Comparison of ENCODE assay signal across 8 mouse cellular contexts in the genomic region with DNA sequence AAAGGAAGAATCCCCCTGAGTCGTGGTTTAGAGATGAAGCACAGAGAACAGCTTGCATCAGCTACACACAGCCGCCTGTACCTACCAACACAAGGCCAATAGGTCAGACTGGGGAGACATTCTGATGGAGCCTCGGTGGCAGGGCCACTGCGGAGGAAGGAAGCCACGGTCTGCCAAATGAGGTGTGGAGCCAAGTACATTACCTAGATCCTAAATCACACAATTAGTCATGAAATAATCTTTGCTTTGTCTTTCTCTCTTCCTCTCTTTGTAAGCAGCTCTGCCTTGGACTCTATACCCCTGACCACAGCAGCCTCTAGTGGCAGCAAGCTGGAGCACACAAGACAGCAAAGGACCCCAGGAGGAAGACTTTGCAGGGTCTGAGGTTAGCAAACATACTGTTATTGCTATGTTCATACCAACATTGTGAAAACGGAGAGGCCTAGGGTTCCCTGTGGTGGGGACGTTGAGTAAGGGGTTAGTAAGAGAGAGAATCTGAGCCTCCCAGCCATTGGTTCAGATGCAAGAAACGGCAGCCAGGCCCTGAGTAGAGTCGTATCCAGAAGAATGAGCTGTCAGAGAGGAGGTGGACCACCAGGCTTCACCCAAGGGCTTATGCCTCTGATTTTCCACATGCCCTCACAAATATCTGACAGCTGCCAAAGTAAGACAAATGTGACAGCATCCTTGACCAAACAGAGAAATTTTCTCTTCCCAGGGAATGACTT.
A peak's percentile ranks its signal among the peaks of the same experiment; 100 is the strongest.
DNase-seq lines count a peak whose midpoint lies in the region; ATAC-seq lines count a peak whose summit lies in the region.

No protein-coding gene starts in this region.

- H3K4me3 ChIP-seq in intestine, embryonic 14.5 days (ENCODE audit: low read depth, low read length) = no peak overlapping the region
- no peak overlapping the region for H3K4me3 ChIP-seq in intestine, embryonic 15.5 days (replicated peaks)
- H3K4me3 ChIP-seq in neural tube, embryonic 13.5 days = no peak overlapping the region

- peak; percentile 65 for DNase-seq in intestine, embryonic 14.5 days (ENCODE audit: low spot score)
- peak; percentile 16 for DNase-seq in ZHBTc4 (ENCODE audit: low read depth, low spot score)
- peak; percentile 66 for DNase-seq in embryo, embryonic 11 days
- peak; percentile 40 for DNase-seq in heart, postnatal 4 days
- DNase-seq in left cerebral cortex, postnatal 25 days (ENCODE audit: low spot score in 2 of 2) = peak; percentile 47 to 70

- WGBS in intestine, embryonic 14.5 days = 56% methylated on average over 9 of the region's 9 CpGs
- 58% methylated on average over 9 of the region's 9 CpGs for WGBS in intestine, embryonic 15.5 days
- WGBS in neural tube, embryonic 13.5 days = 49% methylated on average over 9 of the region's 9 CpGs

- H3K4me1 ChIP-seq in intestine, embryonic 14.5 days (replicated peaks; ENCODE audit: control insufficient read depth, insufficient read depth, low read length) = no peaks in the 10 kb centered on the region
- no peaks in the 10 kb centered on the region for H3K4me1 ChIP-seq in intestine, embryonic 15.5 days (replicated peaks)
- peaks cover 5% of the 10 kb centered on the region; the same call in 1 of the 2 replicates for H3K4me1 ChIP-seq in neural tube, embryonic 13.5 days (replicated peaks)

- no peaks in the 10 kb centered on the region for H3K36me3 ChIP-seq in intestine, embryonic 14.5 days (ENCODE audit: control insufficient read depth, insufficient read depth, low read length)
- no peaks in the 10 kb centered on the region for H3K36me3 ChIP-seq in intestine, embryonic 15.5 days
- H3K36me3 ChIP-seq in neural tube, embryonic 13.5 days = no peaks in the 10 kb centered on the region

- 0 out of 2 replicates have a peak, but pooled peaks have one; percentile 43 for ATAC-seq in intestine, embryonic 14.5 days (replicated peaks; ENCODE audit: low FRiP score, low TSS enrichment, low read depth)
- ATAC-seq in intestine, embryonic 15.5 days = no peak
- ATAC-seq in neural tube, embryonic 13.5 days (ENCODE audit: low read depth) = peak; percentile 95
- no peak for ATAC-seq in activated CD4-positive, CD25-positive, alpha-beta regulatory T cell, adult 4 months

- H3K9me3 ChIP-seq in intestine, embryonic 14.5 days (ENCODE audit: control insufficient read depth, low read length) = no peaks in the 10 kb centered on the region
- H3K9me3 ChIP-seq in intestine, embryonic 15.5 days = no peaks in the 10 kb centered on the region
- no peaks in the 10 kb centered on the region for H3K9me3 ChIP-seq in neural tube, embryonic 13.5 days

- intact Hi-C loops in left cerebral cortex, postnatal 25 days (cut with DNase I) = loop anchor here (2.0 to 10.0 kb wide), 5 partner anchors 271 to 777 kb away; a partner anchor contains a TSS

- no peak overlapping the region for H3K9ac ChIP-seq in intestine, embryonic 14.5 days (ENCODE audit: low read length)
- H3K9ac ChIP-seq in intestine, embryonic 15.5 days = no peak overlapping the region
- peak overlapping the region; percentile 54 for H3K9ac ChIP-seq in neural tube, embryonic 13.5 days

- H3K27ac ChIP-seq in intestine, embryonic 14.5 days (ENCODE audit: low read depth) = no peak overlapping the region
- no peak overlapping the region for H3K27ac ChIP-seq in intestine, embryonic 15.5 days
- H3K27ac ChIP-seq in neural tube, embryonic 13.5 days (replicated peaks) = peak overlapping the region; percentile 34; the same call in 1 of the 2 replicates

- H3K4me2 ChIP-seq in intestine, embryonic 14.5 days (ENCODE audit: low read length) = no peak overlapping the region
- H3K4me2 ChIP-seq in intestine, embryonic 15.5 days (replicated peaks) = no peak overlapping the region
- no peak overlapping the region for H3K4me2 ChIP-seq in neural tube, embryonic 13.5 days

- H3K27me3 ChIP-seq in intestine, embryonic 14.5 days (replicated peaks; ENCODE audit: control insufficient read depth, insufficient read depth, low read length) = no peaks in the 10 kb centered on the region
- H3K27me3 ChIP-seq in intestine, embryonic 15.5 days (replicated peaks) = no peaks in the 10 kb centered on the region
- H3K27me3 ChIP-seq in neural tube, embryonic 13.5 days = no peaks in the 10 kb centered on the region

Comparison
In these comparisons a context has a peak if more than half of its experiments do, and no peak if none do; other contexts are left out.
1. ATAC-seq: peak in intestine, embryonic 14.5 days (single experiment) and neural tube, embryonic 13.5 days (single experiment); none in intestine, embryonic 15.5 days (single experiment) and activated CD4-positive, CD25-positive, alpha-beta regulatory T cell, adult 4 months (single experiment).
2. DNase-seq: peak in every context shown above with its lines; median percentile 66 in embryo, embryonic 11 days; 65 in intestine, embryonic 14.5 days; 58 in left cerebral cortex, postnatal 25 days; 40 in heart, postnatal 4 days; 16 in ZHBTc4.